Mouse (Mus musculus): Measurements from ENCODE around the gene Prmt3. TPM values are rescaled to one million over a fixed set of nuclear protein-coding genes. Genes with fewer than 3 reads are reported as not detected.

The Prmt3 gene
- 10 to 100 TPM; 11.1 to 13.2 TPM for total RNA-seq (2021)
- long read RNA-seq, experiment 1, transcript Prmt3-201 (16 exons, 2,507 nt), result major isoform, 30 of 38 reads
- long read RNA-seq, experiment 1, partial matches to known transcripts, result 4 of 38 reads
- long read RNA-seq, experiment 1, other reads (novel, unspliced or antisense), result 4 of 38 reads
- long read RNA-seq, experiment 2, transcript Prmt3-201 (16 exons, 2,507 nt), result major isoform, 26 of 27 reads
- long read RNA-seq, experiment 2, partial matches to known transcripts, result 0 of 27 reads
- long read RNA-seq, experiment 2, other reads (novel, unspliced or antisense), result 1 of 27 reads

DNA sequence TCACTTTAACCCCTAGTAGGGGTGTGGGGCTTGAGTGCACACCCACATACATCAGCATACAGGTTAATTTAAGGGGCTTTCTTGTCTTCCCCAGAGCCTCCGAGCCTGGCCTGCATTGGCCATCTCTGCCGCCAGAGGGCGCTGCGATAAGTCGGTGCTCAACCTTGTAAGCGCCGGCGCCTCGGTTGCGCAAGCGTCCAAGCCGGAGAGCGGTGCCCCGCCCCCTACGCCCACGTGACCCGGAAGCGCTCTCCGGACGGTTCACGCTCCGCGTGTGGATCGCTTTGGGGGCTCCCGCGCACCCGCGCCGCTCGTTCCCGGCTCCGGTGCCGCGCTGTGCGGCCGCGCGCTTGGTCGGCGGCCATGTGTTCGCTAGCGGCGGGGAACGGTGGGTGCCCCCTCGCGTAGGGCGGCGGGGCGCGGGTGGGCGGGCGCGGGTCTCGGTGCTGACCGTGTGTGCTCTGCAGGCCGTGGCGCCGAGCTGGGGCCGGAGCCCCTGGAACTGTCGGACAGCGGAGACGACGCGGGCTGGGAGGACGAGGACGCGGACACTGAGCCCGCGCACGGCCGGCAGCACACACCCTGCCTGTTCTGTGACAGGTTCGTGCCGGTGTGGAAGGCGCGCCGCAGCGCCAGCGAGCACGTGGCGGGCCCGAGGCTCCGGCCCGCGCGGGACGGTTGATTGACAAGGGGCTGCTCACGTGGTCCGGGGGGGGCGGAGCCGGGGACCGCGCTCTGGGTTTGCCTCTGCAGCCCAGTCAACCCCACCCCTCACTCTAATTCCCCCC lies at the start of gene Prmt3:
Prmt3 (plus strand) TSS at position 233 of the 788 bp plus-strand sequence.
- intact Hi-C loops (cut with DNase I), result loop anchor here (1.0 kb wide), 1 partner anchor 145 kb away; no protein-coding TSS in a partner anchor
- H3K27ac ChIP-seq, result peak within 1 kb of the TSS; percentile 84
- peak within 1 kb of the TSS; percentile 94 for H3K4me3 ChIP-seq
- no peak; the same call in 1 of the 2 replicates for TF ChIP-seq CTCF (IDR thresholded peaks at IDR 0.05)
- peak; percentile 98 for DNase-seq

DNA sequence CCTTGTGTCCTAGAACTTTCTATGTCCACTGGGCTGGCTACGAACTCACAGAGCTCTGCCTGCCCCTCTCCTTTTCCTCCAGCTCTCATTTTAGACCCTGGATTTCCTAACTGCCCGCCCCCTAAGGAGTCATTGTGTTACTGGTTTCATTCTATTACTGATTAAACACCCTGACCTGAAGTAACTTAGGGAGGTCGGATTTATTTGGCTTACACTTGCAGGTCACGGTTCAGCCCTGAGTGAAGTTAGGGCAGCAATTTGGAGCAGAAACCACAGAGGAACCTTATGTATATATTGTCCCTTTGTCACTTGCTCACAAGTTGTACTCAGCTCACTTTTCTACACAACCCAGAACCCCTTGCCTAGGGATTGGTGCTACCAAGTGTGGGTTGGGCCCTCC lies 43.8 kb upstream of the Prmt3 start:
- intact Hi-C loops (cut with DNase I), result no loop called here
- TF ChIP-seq CTCF (IDR thresholded peaks at IDR 0.05), result no peak
- no peak overlapping the region for H3K4me3 ChIP-seq
- H3K27ac ChIP-seq, result no peak overlapping the region
- DNase-seq, result no peak

DNA sequence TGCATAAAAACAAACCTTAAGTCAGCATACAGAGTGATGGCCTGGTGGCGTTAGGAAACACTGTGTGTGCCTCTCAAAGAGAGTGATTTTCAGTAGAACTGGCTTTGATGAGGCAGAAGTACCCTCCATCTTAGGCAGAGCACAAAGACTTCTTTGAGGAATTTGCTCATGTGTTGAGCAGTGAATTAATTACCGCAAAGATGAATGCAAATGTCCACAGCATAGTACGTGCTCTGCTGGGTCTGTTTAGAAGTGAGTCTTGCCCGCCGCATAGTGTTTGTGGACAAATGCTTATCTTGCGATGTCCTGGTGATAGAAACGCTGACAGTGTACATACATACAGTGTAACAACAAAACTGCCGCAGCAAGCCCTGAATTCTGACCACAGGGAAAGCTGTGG lies 38.7 kb upstream of the Prmt3 start:
- no peak for TF ChIP-seq CTCF (IDR thresholded peaks at IDR 0.05)
- intact Hi-C loops (cut with DNase I), result no loop called here

DNA sequence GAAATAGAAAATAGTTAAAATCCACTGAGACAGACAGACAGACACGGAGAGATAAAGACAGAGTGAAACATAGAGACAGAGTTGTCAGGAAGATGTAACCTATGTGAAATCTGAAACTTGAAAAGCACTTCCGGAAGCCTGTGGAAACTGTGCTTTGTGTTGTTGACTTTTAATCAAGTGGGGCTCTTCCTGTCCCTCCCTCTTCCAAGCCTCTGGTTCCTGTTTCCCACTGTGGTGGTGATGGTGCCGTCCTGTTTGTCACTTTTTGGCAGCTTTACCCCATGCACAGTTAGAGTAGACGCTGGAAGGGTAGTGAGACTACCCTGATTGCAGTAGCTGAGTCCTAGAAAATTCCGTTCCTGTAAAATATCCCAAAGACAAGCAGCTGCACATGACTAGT lies 36.7 kb upstream of the Prmt3 start:
- intact Hi-C loops (cut with DNase I), result no loop called here

More for the DNA sequence above, 38.7 kb upstream of the Prmt3 start:
- H3K4me3 ChIP-seq, result no peak overlapping the region
- no peak for DNase-seq
- no peak overlapping the region for H3K27ac ChIP-seq

DNA sequence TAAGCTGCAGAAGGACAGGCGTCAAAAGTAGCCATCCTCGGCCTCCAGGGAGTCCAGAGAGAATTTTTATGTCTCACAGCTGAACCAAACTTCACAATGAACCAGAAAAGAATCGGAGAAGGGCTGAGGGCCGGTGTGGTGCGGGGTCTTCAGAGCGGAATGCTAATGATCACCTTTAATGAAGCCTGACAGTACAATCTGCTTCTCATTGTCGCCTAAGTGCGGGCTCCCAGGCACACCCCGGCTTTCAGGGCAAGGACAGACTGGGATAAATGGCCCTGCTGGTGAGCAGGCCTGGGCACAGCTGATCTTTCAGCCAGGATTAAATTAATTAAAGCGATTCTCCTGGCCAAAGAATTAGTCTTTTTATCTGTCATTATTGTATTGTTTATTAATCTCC lies 36.2 kb upstream of the Prmt3 start:
- intact Hi-C loops (cut with DNase I), result no loop called here
- TF ChIP-seq CTCF (IDR thresholded peaks at IDR 0.05), result no peak
- H3K4me3 ChIP-seq, result no peak overlapping the region
- H3K27ac ChIP-seq, result no peak overlapping the region
- DNase-seq, result no peak

More for the DNA sequence above, 36.7 kb upstream of the Prmt3 start:
- DNase-seq, result no peak
- Histone ChIP-seq H3K27ac (no peak overlapping the region), H3K4me3 (no peak overlapping the region)
- TF ChIP-seq CTCF (IDR thresholded peaks at IDR 0.05), result no peak

DNA sequence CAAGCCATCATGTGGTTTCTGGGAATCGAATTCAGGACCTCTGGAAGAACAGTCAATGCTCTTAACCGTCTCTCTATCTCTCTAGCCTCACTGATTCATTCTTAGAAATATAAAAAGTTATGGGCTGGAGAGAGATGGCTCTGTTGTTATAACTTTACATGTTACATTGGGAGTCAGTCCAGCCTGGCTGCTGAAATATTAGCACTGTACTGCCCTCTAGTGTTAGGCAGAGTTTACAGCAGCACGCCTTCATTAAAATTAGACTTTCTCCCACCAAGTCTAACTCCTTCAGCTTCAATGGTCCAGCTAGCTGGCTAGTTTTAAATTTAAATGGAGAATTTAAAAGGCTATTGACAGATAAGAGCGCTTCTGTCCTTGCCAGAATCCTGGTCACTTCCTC lies 27.0 kb upstream of the Prmt3 start:
- Histone ChIP-seq H3K27ac (no peak overlapping the region), H3K4me3 (no peak overlapping the region)
- intact Hi-C loops (cut with DNase I), result loop anchor here (10.0 kb wide), 1 partner anchor 286 kb away; no protein-coding TSS in a partner anchor
- no peak for DNase-seq
- peak; percentile 90 for TF ChIP-seq CTCF (IDR thresholded peaks at IDR 0.05)

DNA sequence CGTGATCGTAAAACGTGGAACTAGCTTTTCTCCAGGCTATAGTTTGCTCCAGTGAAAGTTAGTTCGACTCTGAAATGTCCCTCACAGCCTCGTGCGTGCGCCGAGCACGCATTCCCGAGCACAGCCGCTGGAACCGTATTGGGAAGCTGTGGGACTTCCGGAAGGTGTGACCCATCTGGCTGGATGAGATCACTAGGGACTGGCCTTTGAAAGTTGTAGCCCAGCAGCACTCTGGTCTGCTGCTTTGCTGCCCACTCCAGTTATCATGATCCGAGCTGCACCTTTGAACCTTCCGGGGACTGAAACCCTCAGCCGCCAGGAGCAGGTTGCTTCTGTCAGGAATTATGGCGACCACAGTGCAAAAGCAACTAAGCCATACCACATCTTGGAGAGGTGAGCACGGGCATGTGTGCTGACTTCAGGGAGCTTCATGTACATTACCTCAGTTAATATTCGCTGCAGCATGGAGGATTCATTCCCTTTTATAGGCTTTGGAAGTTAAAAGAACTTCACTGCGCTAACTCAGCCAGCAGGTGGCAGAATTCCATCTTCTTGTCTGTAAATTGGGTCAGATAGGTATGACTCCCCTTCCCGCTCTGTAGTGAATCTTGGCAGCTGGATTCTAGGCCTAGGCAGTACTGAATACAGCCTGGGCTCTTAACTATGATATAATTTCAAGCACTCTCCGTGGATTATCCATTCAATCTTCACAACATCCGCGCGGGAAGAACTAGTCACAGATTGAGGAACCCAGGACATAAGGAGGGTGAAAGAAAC lies 25.2 kb upstream of the Prmt3 start:
- intact Hi-C loops (cut with DNase I), result loop anchor here (10.0 kb wide), 1 partner anchor 288 kb away; no protein-coding TSS in a partner anchor
- no peak overlapping the region for H3K27ac ChIP-seq
- peak; percentile 61 for TF ChIP-seq CTCF (IDR thresholded peaks at IDR 0.05)
- H3K4me3 ChIP-seq, result no peak overlapping the region
- DNase-seq, result peak; percentile 31

DNA sequence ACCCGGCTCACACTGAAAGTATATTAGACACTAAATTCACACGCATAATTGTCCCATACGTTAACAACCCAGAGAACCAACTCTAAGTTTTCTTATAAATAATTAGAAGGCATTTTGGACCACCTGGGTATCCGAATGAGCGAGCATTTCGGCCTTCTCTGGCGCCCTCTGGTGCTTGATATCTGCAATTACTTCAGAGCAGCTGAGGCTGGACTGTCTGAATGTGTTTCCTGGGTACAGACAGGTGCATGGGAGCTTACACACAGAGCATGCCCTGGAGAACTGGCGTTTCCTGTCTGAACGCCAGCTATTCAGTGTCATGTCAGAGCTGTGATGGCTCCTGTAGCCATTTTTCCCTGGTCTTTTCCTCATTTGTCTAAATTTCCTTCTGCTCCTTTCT lies 23.4 kb upstream of the Prmt3 start:
- intact Hi-C loops (cut with DNase I), result loop anchor here (1.0 to 10.0 kb wide), 2 partner anchors 138 to 290 kb away; no protein-coding TSS in a partner anchor
- DNase-seq, result peak; percentile 59
- peak; percentile 96 for TF ChIP-seq CTCF (IDR thresholded peaks at IDR 0.05)

DNA sequence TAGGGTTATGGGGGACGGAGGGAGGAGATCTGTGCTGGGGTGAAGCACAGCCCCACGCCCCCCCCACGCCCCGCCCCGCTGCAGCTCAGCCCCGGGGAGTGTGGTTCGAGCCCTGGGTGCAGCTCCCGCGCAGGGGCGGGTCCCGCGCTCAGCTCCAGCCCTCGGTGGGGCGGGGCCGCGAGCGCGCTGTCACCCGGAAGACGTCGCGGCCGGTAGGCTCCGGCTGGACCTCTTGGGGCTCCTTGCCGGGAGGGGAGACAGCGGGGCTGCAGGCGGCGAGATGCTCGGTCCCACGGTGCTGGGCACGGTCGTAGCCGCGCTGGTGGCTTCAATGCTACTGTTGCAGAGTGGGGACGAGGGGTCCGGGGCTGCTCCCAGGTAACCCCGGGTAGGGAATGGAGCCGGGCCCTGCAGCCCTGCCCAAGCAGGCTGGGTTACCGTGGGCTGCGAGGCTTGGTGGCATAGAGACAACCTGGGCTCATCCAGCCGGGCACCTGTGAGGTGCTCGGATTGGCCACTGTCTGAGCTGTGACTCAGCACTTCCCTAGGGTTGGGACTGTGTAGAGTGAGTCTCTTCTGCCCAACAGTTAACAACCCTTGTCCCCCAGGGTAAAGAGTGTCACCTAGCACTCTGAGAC lies 19.1 kb upstream of the Prmt3 start, which contains the start of gene Htatip2:
Htatip2 (plus strand) TSS at position 182 of the 638 bp plus-strand sequence.
- intact Hi-C loops (cut with DNase I), result loop anchor here (10.0 kb wide), 1 partner anchor 294 kb away; no protein-coding TSS in a partner anchor
- peak within 1 kb of the TSS; percentile 69 for H3K27ac ChIP-seq
- H3K4me3 ChIP-seq, result peak within 1 kb of the TSS; percentile 87
- peak; percentile 72 for DNase-seq
- no peak for TF ChIP-seq CTCF (IDR thresholded peaks at IDR 0.05)

More for the DNA sequence above, 23.4 kb upstream of the Prmt3 start:
- no peak overlapping the region for H3K27ac ChIP-seq
- no peak overlapping the region for H3K4me3 ChIP-seq

DNA sequence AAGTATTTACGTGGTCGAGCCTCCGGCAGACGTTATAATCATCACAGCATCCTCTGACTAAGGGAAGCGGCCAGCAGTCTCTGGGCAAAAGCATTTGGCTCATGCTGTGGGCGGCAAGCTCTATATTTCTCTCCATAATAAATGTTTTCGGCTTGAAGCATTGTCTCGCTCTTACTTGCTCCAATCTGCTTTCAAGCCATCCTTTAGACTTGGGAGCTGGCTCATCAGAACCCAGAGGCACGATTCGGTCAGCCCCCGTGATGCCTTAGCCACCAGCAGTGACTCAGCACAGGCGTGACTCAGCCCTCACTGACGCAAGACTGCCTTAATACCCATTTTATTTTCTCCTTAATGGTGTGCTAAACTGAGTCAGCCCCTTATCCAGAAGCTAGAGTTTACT lies 15.5 kb upstream of the Prmt3 start:
- Histone ChIP-seq H3K27ac (no peak overlapping the region), H3K4me3 (no peak overlapping the region)
- intact Hi-C loops (cut with DNase I), result no loop called here
- no peak for TF ChIP-seq CTCF (IDR thresholded peaks at IDR 0.05)
- peak; percentile 44 for DNase-seq

DNA sequence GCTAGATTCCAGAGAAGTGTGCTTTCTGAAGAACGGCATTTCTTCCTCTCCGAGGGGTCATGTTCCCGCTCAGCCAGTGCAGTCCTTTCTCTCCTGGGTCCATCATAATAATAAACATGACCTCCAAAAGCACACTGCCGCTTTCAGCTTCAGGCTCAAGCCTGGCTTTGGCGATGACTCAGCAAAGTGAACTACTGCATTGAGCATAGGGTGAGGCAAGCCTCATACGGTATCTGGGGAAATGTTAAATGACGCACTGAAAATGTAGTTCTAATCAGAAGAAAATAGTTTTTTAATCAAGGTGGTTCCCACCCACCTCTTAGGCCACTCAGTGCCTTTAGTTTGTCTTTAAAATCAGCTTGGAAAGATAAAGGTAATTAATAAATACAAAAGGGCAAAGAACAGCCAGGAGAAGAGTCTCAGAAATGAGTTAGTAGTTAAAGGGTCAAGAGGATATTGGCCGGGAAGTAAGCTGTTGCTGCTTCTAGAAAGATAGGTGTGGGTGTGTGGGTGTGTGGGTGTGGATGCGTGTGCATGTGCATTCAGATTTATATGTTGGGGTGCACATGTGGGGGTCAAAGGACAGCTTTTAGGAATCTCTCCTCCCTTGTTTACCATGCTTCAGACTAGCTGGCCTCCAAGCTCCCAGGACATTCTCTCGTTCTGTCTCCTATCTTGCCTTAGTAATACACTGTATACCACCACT lies 14.0 kb upstream of the Prmt3 start:
- H3K4me3 ChIP-seq, result no peak overlapping the region
- TF ChIP-seq CTCF (IDR thresholded peaks at IDR 0.05), result no peak
- H3K27ac ChIP-seq, result no peak overlapping the region
- intact Hi-C loops (cut with DNase I), result no loop called here
- no peak for DNase-seq
